Mouse (Mus musculus) lung, adult 2 months (tissue): ENCODE data around the gene Mas1.

Experiments used
- CTCF ChIP-seq: fragments of 200-500 bp; IDR thresholded peaks from 2 replicates; pipeline ENCODE4 v1.5.1; 2011; ENCODE audit warnings: mild to moderate bottlenecking, low read length, control low read depth; ENCODE audit not compliant: insufficient read depth
- POLR2A ChIP-seq: fragments of 200-500 bp; IDR thresholded peaks from 2 replicates; pipeline ENCODE4 v1.6.1; 2011; ENCODE audit warnings: low read depth, mild to moderate bottlenecking, control low read depth, low read length, borderline replicate concordance; ENCODE audit errors: extremely low read depth

DNA sequence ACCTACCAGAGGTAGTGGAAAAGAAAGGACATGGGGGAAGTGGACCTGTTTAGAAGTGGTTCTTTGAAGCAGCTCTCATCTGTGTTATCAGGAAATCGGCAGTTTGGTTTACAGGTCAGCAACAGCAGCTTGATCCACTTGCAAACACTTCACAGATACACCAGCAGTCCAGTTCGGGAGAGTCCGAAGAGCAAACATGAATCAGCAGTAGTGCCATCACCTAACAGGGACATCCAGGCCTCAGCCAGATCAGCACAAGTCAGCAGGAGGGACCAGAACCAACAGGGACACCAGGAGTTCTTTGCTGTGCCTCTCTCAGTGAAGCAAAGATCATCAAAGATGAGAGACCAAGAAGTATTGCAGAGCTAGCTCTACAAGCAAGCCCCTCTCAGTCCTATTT lies 53.4 kb downstream of the Mas1 start:
- TF ChIP-seq CTCF (no peak), POLR2A (no peak)
